Mouse (Mus musculus) stomach, embryonic 14.5 days (tissue): ENCODE data around the gene Kcna5. TPM values are rescaled to one million over a fixed set of nuclear protein-coding genes. Genes with fewer than 3 reads are reported as not detected.
A peak's percentile ranks its signal among the peaks of the same experiment; 100 is the strongest.

ENCODE experiments used
- ATAC-seq: fragments of 200-750 bp; cut with Nextera tagmentation; 2 replicates; pipeline ENCODE4 v1.8.0; 2017; ENCODE audit warnings: low read depth, moderate TSS enrichment; ENCODE audit not compliant: insufficient number of reproducible peaks, insufficient read depth, low FRiP score
- H3K27ac ChIP-seq: fragments of 300-500 bp; sonication (generic); 2 replicates; pipeline ENCODE4 v1.5.1; 2014; ENCODE audit warnings: mild to moderate bottlenecking, low read length, moderate library complexity, mixed read lengths
- H3K27me3 ChIP-seq: fragments of 300-500 bp; sonication (generic); 2 replicates; pipeline ENCODE4 v1.6.1; 2014; ENCODE audit warnings: low read length, control low read depth, mixed read lengths; ENCODE audit not compliant: control insufficient read depth, insufficient read depth
- H3K36me3 ChIP-seq: fragments of 300-500 bp; sonication (generic); 2 replicates; pipeline ENCODE4 v1.6.1; 2014; ENCODE audit warnings: mild to moderate bottlenecking, control low read depth, low read length, moderate library complexity, mixed read lengths; ENCODE audit not compliant: control insufficient read depth, insufficient read depth
- H3K4me1 ChIP-seq: fragments of 300-500 bp; sonication (generic); 2 replicates; pipeline ENCODE4 v1.6.1; 2014; ENCODE audit warnings: low read length, control low read depth, mixed read lengths; ENCODE audit not compliant: control insufficient read depth, insufficient read depth
- H3K4me2 ChIP-seq: fragments of 300-500 bp; sonication (generic); replicated peaks from 2 replicates; pipeline ENCODE4 v1.6.1; 2014; ENCODE audit warnings: low read depth, low read length, control low read depth
- H3K4me3 ChIP-seq: fragments of 300-500 bp; sonication (generic); 2 replicates; pipeline ENCODE4 v1.5.1; 2014; ENCODE audit warnings: low read depth, low read length, control low read depth
- H3K9ac ChIP-seq: fragments of 300-500 bp; sonication (generic); replicated peaks from 2 replicates; pipeline ENCODE4 v1.6.1; 2014; ENCODE audit warnings: low read depth, mild to moderate bottlenecking, control low read depth, low read length, moderate library complexity, mixed read lengths
- H3K9me3 ChIP-seq: fragments of 300-500 bp; sonication (generic); 2 replicates; pipeline ENCODE4 v1.6.1; 2016; ENCODE audit warnings: low read depth, low read length, control low read depth; ENCODE audit not compliant: control insufficient read depth
- WGBS: fragments of 180-500 bp; shearing (Covaris S2); extraction: QIAGEN DNeasy Blood & Tissue Kit; methylation state at CpG from one replicate; pipeline ENCODE4 v1.1.7; 2014; 5-methylcytosine and 5-hydroxymethylcytosine counted together
- polyA plus RNA-seq: library from polyadenylated mRNA; unstranded; fragments of >200 nt; fragmentation: Nextera tagmentation; extraction: Ambion mirVana; gene quantifications from 2 replicates; pipeline ENCODE4 v1.2.1, GENCODE M21; 2014

The Kcna5 gene
- polyA plus RNA-seq, 1 experiment from 2014 or later, result 12.2 TPM

DNA sequence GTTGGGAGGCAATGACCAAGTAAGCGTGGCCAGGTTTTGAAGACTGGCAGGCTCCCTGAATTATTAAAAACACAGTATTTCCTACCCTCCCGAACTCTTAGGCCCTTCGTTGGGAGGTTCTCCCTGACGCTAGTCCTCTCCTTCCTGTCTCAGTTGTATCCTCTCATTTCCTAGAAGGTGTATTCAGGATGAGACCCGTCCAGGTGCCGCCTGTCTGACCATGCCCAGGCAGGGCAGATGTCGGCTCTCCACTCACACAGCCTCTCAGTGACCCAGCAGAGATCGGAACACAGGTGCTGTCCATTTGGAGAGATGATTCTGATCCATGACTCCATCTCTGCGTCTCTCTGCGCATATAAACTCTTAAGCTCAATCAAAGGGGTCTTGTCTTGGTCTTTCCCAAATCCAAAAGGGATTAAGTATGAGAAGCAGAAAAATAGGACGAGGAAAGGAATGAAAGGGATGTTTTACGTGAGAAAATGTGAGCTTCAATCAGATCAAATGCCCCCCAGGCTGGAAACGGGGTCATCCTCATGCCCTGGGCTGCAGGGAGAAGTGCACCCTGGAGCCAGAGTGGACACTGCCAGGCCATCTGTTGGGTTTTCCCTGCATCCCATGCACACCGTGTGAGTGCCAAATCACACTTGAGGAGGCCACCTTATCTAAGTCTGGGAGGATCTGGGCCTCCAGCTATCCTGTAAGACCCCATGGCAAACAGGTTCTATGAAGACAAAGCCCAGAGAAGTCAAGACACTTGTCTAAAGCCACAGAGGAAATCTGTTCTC, 33.0 kb upstream of the Kcna5 start:
- H3K9ac ChIP-seq, result no peak overlapping the region
- WGBS, result 81% methylated on average over 14 of the region's 14 CpGs
- no peaks in the 10 kb centered on the region for H3K9me3 ChIP-seq
- H3K36me3 ChIP-seq, result no peaks in the 10 kb centered on the region
- no peaks in the 10 kb centered on the region for H3K4me1 ChIP-seq
- ATAC-seq, result no peak
- H3K4me2 ChIP-seq, result no peak overlapping the region
- H3K27me3 ChIP-seq, result no peaks in the 10 kb centered on the region
- no peak overlapping the region for H3K27ac ChIP-seq
- H3K4me3 ChIP-seq, result no peak overlapping the region

DNA sequence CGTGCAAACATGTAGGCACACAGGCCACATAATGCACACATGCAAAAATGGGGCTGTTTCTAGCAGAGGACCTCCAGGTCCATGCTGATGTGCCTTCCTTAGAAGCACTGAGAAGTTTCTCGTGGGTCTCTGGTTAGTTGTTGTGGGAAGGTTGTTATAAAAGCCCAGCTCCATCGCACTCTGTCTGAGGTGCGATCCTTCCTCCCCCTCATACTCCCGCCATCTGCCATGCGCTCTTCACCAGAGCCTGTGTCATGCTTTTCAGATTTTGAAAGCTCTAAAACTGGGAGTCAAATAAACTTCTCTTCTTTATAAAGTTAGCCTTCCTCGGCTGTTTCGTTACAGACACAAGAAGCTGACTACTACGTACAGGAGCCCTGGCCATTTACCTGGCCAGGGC, 32.1 kb upstream of the Kcna5 start:
- Histone ChIP-seq H3K9ac (no peak overlapping the region), H3K4me1 (no peaks in the 10 kb centered on the region), H3K36me3 (no peaks in the 10 kb centered on the region), H3K4me2 (no peak overlapping the region), H3K27ac (no peak overlapping the region), H3K4me3 (no peak overlapping the region), H3K9me3 (no peaks in the 10 kb centered on the region), H3K27me3 (no peaks in the 10 kb centered on the region)
- no peak for ATAC-seq
- WGBS, result 92% methylated on average over 9 of the region's 9 CpGs

- Histone ChIP-seq H3K27me3 (no peaks in the 10 kb centered on the region), H3K4me3 (no peak overlapping the region), H3K27ac (no peak overlapping the region), H3K4me1 (no peaks in the 10 kb centered on the region), H3K9ac (no peak overlapping the region), H3K4me2 (no peak overlapping the region), H3K9me3 (no peaks in the 10 kb centered on the region), H3K36me3 (no peaks in the 10 kb centered on the region)
- no peak for ATAC-seq
- 65% methylated on average over 6 of the region's 6 CpGs for WGBS
Measured at GRCm38 (mm10) chr6:126564376-126564775, 29.2 kb upstream of the Kcna5 start.

GRCm38 (mm10) chr6:126563898-126564297, 28.7 kb upstream of the Kcna5 start:
- Histone ChIP-seq H3K27ac (no peak overlapping the region), H3K27me3 (no peaks in the 10 kb centered on the region), H3K4me3 (no peak overlapping the region), H3K36me3 (no peaks in the 10 kb centered on the region), H3K9ac (no peak overlapping the region), H3K4me1 (no peaks in the 10 kb centered on the region), H3K9me3 (no peaks in the 10 kb centered on the region), H3K4me2 (no peak overlapping the region)
- ATAC-seq, result peak; percentile 56; the same call in 1 of the 2 replicates
- 16% methylated on average over 7 of the region's 7 CpGs for WGBS

DNA sequence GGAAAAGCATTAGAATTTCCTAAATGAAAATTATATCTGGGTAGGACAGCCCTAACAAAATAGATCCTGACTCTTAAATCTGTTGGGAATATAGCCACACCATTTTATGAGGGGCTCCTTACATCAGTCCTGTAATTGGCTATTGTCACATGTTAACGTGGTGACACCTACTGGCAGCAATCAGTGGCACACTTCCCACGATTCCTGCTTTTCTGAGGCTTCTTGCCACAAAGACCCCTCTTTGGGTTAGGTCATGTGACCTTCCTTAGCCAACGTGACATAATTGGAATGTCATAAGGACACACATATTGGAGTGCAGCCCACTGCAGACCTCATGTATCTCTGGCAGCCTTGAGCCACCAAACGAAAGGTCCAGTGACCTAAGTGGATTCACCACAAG, 26.5 kb upstream of the Kcna5 start:
- H3K4me1 ChIP-seq, result no peaks in the 10 kb centered on the region
- H3K27me3 ChIP-seq, result no peaks in the 10 kb centered on the region
- H3K9me3 ChIP-seq, result no peaks in the 10 kb centered on the region
- no peaks in the 10 kb centered on the region for H3K36me3 ChIP-seq
- no peak overlapping the region for H3K4me3 ChIP-seq
- H3K4me2 ChIP-seq, result no peak overlapping the region
- no peak overlapping the region for H3K27ac ChIP-seq
- WGBS, result 29% methylated on average over 4 of the region's 4 CpGs
- ATAC-seq, result no peak
- no peak overlapping the region for H3K9ac ChIP-seq

DNA sequence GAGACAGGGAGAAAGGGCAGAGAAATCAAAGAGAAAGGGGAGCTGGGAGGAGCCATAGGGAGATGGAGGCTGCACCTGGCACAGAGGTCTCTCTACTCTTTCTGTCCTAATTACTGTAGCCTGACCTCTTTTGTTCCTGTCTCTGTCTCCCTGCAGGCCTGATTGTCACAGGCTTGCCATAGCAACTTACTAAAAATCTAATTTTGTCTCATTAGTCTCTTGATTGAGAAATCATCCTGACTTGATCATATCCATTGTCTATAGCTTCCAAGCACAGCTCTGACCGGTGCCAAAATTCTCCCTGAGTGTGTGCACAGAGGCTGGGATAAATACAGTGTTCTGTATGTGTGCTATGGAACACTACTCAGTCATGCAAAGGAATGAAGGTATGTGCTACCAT, 25.5 kb upstream of the Kcna5 start:
- WGBS, result 92% methylated on average over 1 of the region's 1 CpGs
- no peaks in the 10 kb centered on the region for H3K36me3 ChIP-seq
- H3K27me3 ChIP-seq, result no peaks in the 10 kb centered on the region
- H3K4me3 ChIP-seq, result no peak overlapping the region
- H3K27ac ChIP-seq, result no peak overlapping the region
- H3K9me3 ChIP-seq, result no peaks in the 10 kb centered on the region
- no peak overlapping the region for H3K9ac ChIP-seq
- no peak overlapping the region for H3K4me2 ChIP-seq
- no peaks in the 10 kb centered on the region for H3K4me1 ChIP-seq
- no peak for ATAC-seq

DNA sequence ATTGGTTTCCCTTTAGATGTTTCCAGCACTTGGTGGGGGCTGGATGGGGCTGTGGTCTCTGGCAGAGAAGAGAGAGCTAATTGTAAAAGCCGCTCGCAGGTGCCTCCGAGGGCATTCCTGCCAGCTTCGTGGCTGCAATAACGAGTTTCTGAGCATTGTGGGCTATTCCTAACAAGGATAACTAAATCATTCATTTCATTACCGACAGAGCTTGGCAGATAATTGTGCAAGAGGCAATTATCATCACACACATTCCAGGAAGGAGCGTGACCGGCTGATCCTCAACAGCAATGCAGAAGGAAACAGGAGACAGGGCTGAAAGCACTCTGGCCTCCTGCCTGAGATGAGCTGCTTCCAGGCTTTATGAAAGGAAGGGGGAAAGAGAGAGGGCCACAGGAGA, 24.8 kb upstream of the Kcna5 start:
- WGBS, result 47% methylated on average over 8 of the region's 8 CpGs
- H3K27ac ChIP-seq, result no peak overlapping the region

DNA sequence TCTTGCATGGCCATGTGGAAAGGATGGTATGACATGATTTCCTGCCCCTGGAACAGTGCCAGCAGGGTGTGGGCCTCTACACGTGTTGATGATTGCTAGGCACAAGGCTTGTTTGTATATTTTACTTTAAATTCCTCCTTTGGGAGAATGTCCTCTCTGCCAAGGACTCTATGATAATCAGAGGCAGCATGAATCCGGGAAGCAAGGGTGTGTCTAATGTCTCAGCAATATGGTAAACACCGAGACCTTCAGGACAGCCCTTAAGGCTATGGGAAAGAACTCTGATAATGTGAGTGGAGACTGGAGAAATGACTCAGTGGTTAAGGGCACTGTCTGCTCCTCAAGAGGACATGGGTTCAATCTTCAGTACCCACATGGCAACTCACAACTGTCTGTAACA, 23.1 kb upstream of the Kcna5 start:
- no peak overlapping the region for H3K9ac ChIP-seq
- no peak overlapping the region for H3K4me3 ChIP-seq
- H3K27ac ChIP-seq, result no peak overlapping the region
- WGBS, result 60% methylated on average over 3 of the region's 3 CpGs
- H3K27me3 ChIP-seq, result no peaks in the 10 kb centered on the region
- H3K4me1 ChIP-seq, result no peaks in the 10 kb centered on the region
- no peaks in the 10 kb centered on the region for H3K36me3 ChIP-seq
- no peaks in the 10 kb centered on the region for H3K9me3 ChIP-seq
- no peak for ATAC-seq
- H3K4me2 ChIP-seq, result no peak overlapping the region

More for the DNA sequence above, 24.8 kb upstream of the Kcna5 start:
- H3K9ac ChIP-seq, result no peak overlapping the region
- H3K9me3 ChIP-seq, result no peaks in the 10 kb centered on the region
- no peak for ATAC-seq
- H3K4me3 ChIP-seq, result no peak overlapping the region
- H3K36me3 ChIP-seq, result no peaks in the 10 kb centered on the region
- no peaks in the 10 kb centered on the region for H3K27me3 ChIP-seq
- no peak overlapping the region for H3K4me2 ChIP-seq
- H3K4me1 ChIP-seq, result no peaks in the 10 kb centered on the region

GRCm38 (mm10) chr6:126553812-126554211, 18.6 kb upstream of the Kcna5 start:
- H3K9me3 ChIP-seq, result no peaks in the 10 kb centered on the region
- H3K27me3 ChIP-seq, result no peaks in the 10 kb centered on the region
- H3K36me3 ChIP-seq, result no peaks in the 10 kb centered on the region
- H3K4me3 ChIP-seq, result no peak overlapping the region
- no peak overlapping the region for H3K4me2 ChIP-seq
- WGBS, result 23% methylated on average over 9 of the region's 9 CpGs
- no peak overlapping the region for H3K9ac ChIP-seq
- no peaks in the 10 kb centered on the region for H3K4me1 ChIP-seq
- peak; percentile 36; the same call in 1 of the 2 replicates for ATAC-seq
- no peak overlapping the region for H3K27ac ChIP-seq
